Mouse (Mus musculus) stomach, postnatal 0 days (tissue): Measurements from ENCODE around the gene Chst15.

Experiments used
- CTCF ChIP-seq: IDR thresholded peaks from 2 replicates; pipeline ENCODE4 v1.5.1; 2016; ENCODE audit warnings: antibody characterized with exemption, low read depth, mild to moderate bottlenecking, moderate library complexity
- EP300 ChIP-seq: optimal IDR thresholded peaks from 2 replicates; pipeline ENCODE3; 2016; ENCODE audit warnings: antibody characterized with exemption

- TF ChIP-seq CTCF (no peak), EP300 (no peak)
These were observed 12.5 kb downstream of the Chst15 start for GRCm38 (mm10) chr7:132304424-132305085.
